Mouse (Mus musculus) neural tube, embryonic 14.5 days (tissue): ENCODE measurements around the gene Elane. TPM values are rescaled to one million over a fixed set of nuclear protein-coding genes. Genes with fewer than 3 reads are reported as not detected.

Experiments used
- ATAC-seq: fragments of 200-750 bp; cut with Nextera tagmentation; 2 replicates; pipeline ENCODE4 v1.8.0; 2017; ENCODE audit warnings: low read depth, mild to moderate bottlenecking, moderate TSS enrichment, moderate library complexity
- H3K27ac ChIP-seq: fragments of 300-500 bp; sonication (generic); 2 replicates; pipeline ENCODE4 v1.5.1; 2014; ENCODE audit warnings: low read depth, mild to moderate bottlenecking, control low read depth, low read length, moderate library complexity, mixed read lengths
- H3K27me3 ChIP-seq: fragments of 300-500 bp; sonication (generic); 2 replicates; pipeline ENCODE4 v1.6.1; 2014; ENCODE audit warnings: low read length; ENCODE audit not compliant: control insufficient read depth, insufficient read depth
- H3K36me3 ChIP-seq: fragments of 300-500 bp; sonication (generic); 2 replicates; pipeline ENCODE4 v1.6.1; 2014; ENCODE audit warnings: low read length, mixed read lengths; ENCODE audit not compliant: control insufficient read depth, insufficient read depth
- H3K4me1 ChIP-seq: fragments of 300-500 bp; sonication (generic); 2 replicates; pipeline ENCODE4 v1.6.1; 2014; ENCODE audit warnings: low read length; ENCODE audit not compliant: control insufficient read depth, insufficient read depth
- H3K4me2 ChIP-seq: fragments of 300-500 bp; sonication (generic); 2 replicates; pipeline ENCODE4 v1.6.1; 2014; ENCODE audit warnings: mild to moderate bottlenecking, low read depth, low read length, control low read depth
- H3K4me3 ChIP-seq: fragments of 300-500 bp; sonication (generic); 2 replicates; pipeline ENCODE4 v1.5.1; 2014; ENCODE audit warnings: low read depth, low read length, control low read depth, mixed read lengths
- H3K9ac ChIP-seq: fragments of 300-500 bp; sonication (generic); replicated peaks from 2 replicates; pipeline ENCODE4 v1.6.1; 2014; ENCODE audit warnings: low read depth, mild to moderate bottlenecking, control low read depth, low read length, mixed read lengths
- H3K9me3 ChIP-seq: fragments of 300-500 bp; sonication (generic); 2 replicates; pipeline ENCODE4 v1.6.1; 2016; ENCODE audit warnings: low read length; ENCODE audit not compliant: control insufficient read depth
- WGBS: fragments of 180-500 bp; shearing (Covaris S2); extraction: QIAGEN DNeasy Blood & Tissue Kit; methylation state at CpG from one replicate; pipeline ENCODE4 v1.1.7; 2014; 5-methylcytosine and 5-hydroxymethylcytosine counted together
- polyA plus RNA-seq: library from polyadenylated mRNA; unstranded; fragments of >200 nt; fragmentation: Nextera tagmentation; extraction: Ambion mirVana; gene quantifications from 2 replicates; pipeline ENCODE4 v1.2.1, GENCODE M21; 2014

The Elane gene
- polyA plus RNA-seq, 1 experiment from 2014 or later, result not detected

- Histone ChIP-seq H3K27me3 (no peaks in the 10 kb centered on the region; the same call in 1 of the 2 replicates), H3K36me3 (peaks cover 82% of the 10 kb centered on the region), H3K9ac (no peak overlapping the region), H3K9me3 (no peaks in the 10 kb centered on the region), H3K4me2 (no peak overlapping the region), H3K4me3 (no peak overlapping the region), H3K27ac (no peak overlapping the region), H3K4me1 (peaks cover 23% of the 10 kb centered on the region)
- no peak for ATAC-seq
- 77% methylated on average over 23 of the region's 23 CpGs for WGBS
Measured at GRCm38 (mm10) chr10:79862049-79862788, 23.8 kb upstream of the Elane start.

- Histone ChIP-seq H3K9ac (no peak overlapping the region), H3K4me3 (no peak overlapping the region), H3K4me1 (peaks cover 16% of the 10 kb centered on the region), H3K36me3 (peaks cover 83% of the 10 kb centered on the region), H3K27me3 (no peaks in the 10 kb centered on the region; the same call in 1 of the 2 replicates), H3K4me2 (no peak overlapping the region), H3K27ac (no peak overlapping the region), H3K9me3 (no peaks in the 10 kb centered on the region)
- 77% methylated on average over 10 of the region's 10 CpGs for WGBS
- ATAC-seq, result no peak
Measured at GRCm38 (mm10) chr10:79862925-79863324, 23.1 kb upstream of the Elane start.

GRCm38 (mm10) chr10:79864351-79865188, 21.5 kb upstream of the Elane start:
- 54% methylated on average over 10 of the region's 10 CpGs for WGBS
- ATAC-seq, result peak; percentile 12; the same call in 1 of the 2 replicates
- H3K4me3 ChIP-seq, result no peak overlapping the region

DNA sequence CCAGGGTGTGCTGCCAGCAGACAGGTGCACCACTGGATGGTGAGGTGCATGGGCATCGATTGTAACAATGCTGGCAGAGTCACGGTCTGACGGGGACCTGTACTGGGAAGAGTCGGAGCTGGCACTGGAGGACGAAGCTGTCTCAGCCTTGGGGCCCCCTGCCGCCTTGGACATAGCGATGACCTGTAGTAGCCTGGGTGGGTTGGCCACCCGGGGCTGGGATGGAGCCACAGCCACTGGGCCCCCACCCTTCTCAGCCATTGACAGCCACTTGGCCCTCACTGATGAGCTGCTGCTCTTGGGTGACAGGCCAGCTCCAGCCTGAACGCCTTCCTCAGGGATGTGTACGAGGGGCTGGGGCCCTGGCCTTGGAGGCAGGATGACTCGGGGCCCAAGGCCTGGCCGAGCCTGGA, 20.9 kb upstream of the Elane start:
- WGBS, result 64% methylated on average over 12 of the region's 12 CpGs
- no peak overlapping the region for H3K4me2 ChIP-seq
- no peaks in the 10 kb centered on the region for H3K9me3 ChIP-seq
- peak; percentile 11; the same call in 1 of the 2 replicates for ATAC-seq
- H3K4me3 ChIP-seq, result no peak overlapping the region
- H3K36me3 ChIP-seq, result peaks cover 62% of the 10 kb centered on the region
- H3K27ac ChIP-seq, result peak overlapping the region; percentile 39; the same call in 1 of the 2 replicates
- 0 out of 2 replicates have a peak overlapping the region, but pooled peaks have one; percentile 3 for H3K9ac ChIP-seq
- H3K27me3 ChIP-seq, result no peaks in the 10 kb centered on the region; the same call in 1 of the 2 replicates
- 0 out of 2 replicates have a peak, but pooled peaks cover 5% of the 10 kb centered on the region for H3K4me1 ChIP-seq

More at GRCm38 (mm10) chr10:79864351-79865188, 21.5 kb upstream of the Elane start:
- Histone ChIP-seq H3K4me1 (0 out of 2 replicates have a peak, but pooled peaks cover 4% of the 10 kb centered on the region), H3K36me3 (peaks cover 69% of the 10 kb centered on the region), H3K27ac (peak overlapping the region; percentile 39), H3K9ac (no peak overlapping the region), H3K4me2 (no peak overlapping the region), H3K27me3 (no peaks in the 10 kb centered on the region; the same call in 1 of the 2 replicates), H3K9me3 (no peaks in the 10 kb centered on the region)

- no peaks in the 10 kb centered on the region for H3K27me3 ChIP-seq
- ATAC-seq, result no peak
- H3K9ac ChIP-seq, result 0 out of 2 replicates have a peak overlapping the region, but pooled peaks have one; percentile 3
- 77% methylated on average over 19 of the region's 19 CpGs for WGBS
- no peak overlapping the region for H3K27ac ChIP-seq
- H3K4me1 ChIP-seq, result 0 out of 2 replicates have a peak, but pooled peaks cover 9% of the 10 kb centered on the region
- H3K9me3 ChIP-seq, result no peaks in the 10 kb centered on the region
- peaks cover 56% of the 10 kb centered on the region for H3K36me3 ChIP-seq
- no peak overlapping the region for H3K4me2 ChIP-seq
- H3K4me3 ChIP-seq, result no peak overlapping the region
Measured at GRCm38 (mm10) chr10:79865801-79866295, 20.2 kb upstream of the Elane start.

DNA sequence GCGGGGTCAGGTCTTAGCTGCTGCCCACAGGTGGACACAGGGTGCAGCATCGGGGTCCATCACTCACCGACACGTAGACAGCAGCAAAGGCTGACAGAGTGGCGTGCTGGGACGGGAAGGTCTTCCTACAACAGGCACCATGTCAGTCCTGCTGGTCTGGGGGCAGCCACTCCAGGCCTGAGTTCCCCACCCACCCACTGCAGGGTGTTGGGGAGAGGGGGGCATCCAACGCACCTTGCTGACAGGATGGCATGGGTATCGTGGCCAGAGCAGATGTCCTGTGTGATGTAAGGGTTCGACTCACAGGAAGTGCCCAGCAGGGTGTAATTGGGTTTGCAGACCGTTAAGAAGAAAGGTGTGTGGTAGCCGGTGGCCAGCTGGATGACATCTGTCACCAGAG, 19.4 kb upstream of the Elane start:
- Histone ChIP-seq H3K36me3 (peaks cover 52% of the 10 kb centered on the region), H3K27ac (no peak overlapping the region), H3K27me3 (no peaks in the 10 kb centered on the region), H3K9me3 (no peaks in the 10 kb centered on the region), H3K4me2 (no peak overlapping the region), H3K4me1 (peaks cover 12% of the 10 kb centered on the region), H3K4me3 (no peak overlapping the region), H3K9ac (no peak overlapping the region)
- ATAC-seq, result no peak
- 82% methylated on average over 11 of the region's 11 CpGs for WGBS

GRCm38 (mm10) chr10:79871845-79872244, 14.2 kb upstream of the Elane start:
- Histone ChIP-seq H3K36me3 (peaks cover 13% of the 10 kb centered on the region), H3K9ac (no peak overlapping the region), H3K4me3 (peak overlapping the region; percentile 66; the same call in 1 of the 2 replicates), H3K9me3 (no peaks in the 10 kb centered on the region), H3K4me2 (peak overlapping the region; percentile 85), H3K27me3 (no peaks in the 10 kb centered on the region), H3K4me1 (peaks cover 24% of the 10 kb centered on the region), H3K27ac (no peak overlapping the region)
- 91% methylated on average over 8 of the region's 8 CpGs for WGBS
- ATAC-seq, result no peak

GRCm38 (mm10) chr10:79872862-79873261, 13.2 kb upstream of the Elane start:
- Histone ChIP-seq H3K4me3 (peak overlapping the region; percentile 66), H3K9me3 (no peaks in the 10 kb centered on the region), H3K9ac (peak overlapping the region; percentile 90), H3K36me3 (peaks cover 7% of the 10 kb centered on the region), H3K4me1 (peaks cover 24% of the 10 kb centered on the region), H3K4me2 (peak overlapping the region; percentile 85), H3K27me3 (no peaks in the 10 kb centered on the region), H3K27ac (peak overlapping the region; percentile 89; the same call in 1 of the 2 replicates)
- ATAC-seq, result no peak
- WGBS, result 42% methylated on average over 3 of the region's 3 CpGs
